Mouse (Mus musculus) megakaryocyte, embryonic 14.5 days (primary cell): ENCODE data around the gene Lonp2.

Source experiments
- FLI1 ChIP-seq: IDR thresholded peaks from 2 replicates; pipeline ENCODE4 v1.6.1; 2012; ENCODE audit warnings: low read length, inconsistent platforms, mixed read lengths
- GATA1 ChIP-seq: IDR thresholded peaks from 3 replicates; pipeline ENCODE4 v1.6.1; 2012; ENCODE audit warnings: mixed read lengths, low read length, inconsistent platforms, borderline replicate concordance

- TF ChIP-seq FLI1 (no peak), GATA1 (no peak)
These were observed 75.6 kb downstream of the Lonp2 start for GRCm38 (mm10) chr8:86699471-86699870.
